Mouse (Mus musculus): ENCODE data around the gene Gtdc1.

DNA sequence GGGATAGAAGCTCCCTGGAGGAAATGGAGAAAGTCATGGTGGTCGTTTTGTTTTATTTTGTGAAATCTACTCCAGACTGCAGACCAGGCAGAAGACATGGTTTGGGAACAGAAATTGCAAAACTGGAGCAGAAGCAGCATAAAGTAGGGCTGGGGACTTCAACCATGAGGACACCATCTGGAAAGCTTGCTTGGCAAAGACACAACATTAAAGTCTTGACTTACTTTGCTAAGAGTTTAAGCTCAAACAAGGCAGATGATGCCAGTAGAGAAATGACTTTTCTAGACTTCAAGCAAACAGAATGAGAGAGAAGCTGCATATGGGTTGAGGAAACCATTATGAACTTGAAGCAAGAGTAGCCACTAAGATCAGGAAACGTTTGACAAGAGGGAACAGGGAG, 267.6 kb downstream of the Gtdc1 start:
- TF ChIP-seq CTCF (IDR thresholded peaks at IDR 0.05; ENCODE audit: control insufficient read depth, insufficient read depth, low read length), result no peak
- no peak for TF ChIP-seq POLR2A (IDR thresholded peaks at IDR 0.05; ENCODE audit: borderline replicate concordance, control insufficient read depth, low read depth, low read length)
